Mouse (Mus musculus) MEL (cell line): ENCODE measurements around the gene Catsperg1.

Experiments
- BHLHE40 ChIP-seq: IDR thresholded peaks from 2 replicates; pipeline ENCODE4 v1.6.1; 2012; ENCODE audit warnings: low read depth, mild to moderate bottlenecking, inconsistent platforms, low read length, improper control_type of control experiment, borderline replicate concordance
- CTCF ChIP-seq, 3 experiments: IDR thresholded peaks in 2 of 3; conservative IDR thresholded peaks in 1 of 3; 2 replicates each; pipeline ENCODE4 v1.5.1; 2011 to 2012; ENCODE audit warnings: low read length in 3 of 3, low read depth in 2 of 3, mild to moderate bottlenecking in 2 of 3, improper control_type of control experiment in 1 of 3, inconsistent platforms in 1 of 3, mixed read lengths in 1 of 3, moderate library complexity in 1 of 3; ENCODE audit not compliant: control insufficient read depth in 1 of 3, insufficient read depth in 1 of 3, poor library complexity in 1 of 3, severe bottlenecking in 1 of 3
- E2F4 ChIP-seq: IDR thresholded peaks from 2 replicates; pipeline ENCODE4 v1.6.1; 2011; ENCODE audit warnings: low read depth, low read length, improper control_type of control experiment, borderline replicate concordance
- EP300 ChIP-seq, 2 experiments: IDR thresholded peaks; 2 replicates each; pipeline ENCODE4 v1.6.1; 2011; ENCODE audit warnings: improper control_type of control experiment in 2 of 2, low read length in 2 of 2, low read depth in 1 of 2, mild to moderate bottlenecking in 1 of 2
- ETS1 ChIP-seq: IDR thresholded peaks from 2 replicates; pipeline ENCODE4 v1.6.1; 2012; ENCODE audit warnings: low read depth, mild to moderate bottlenecking, inconsistent platforms, low read length, improper control_type of control experiment, moderate library complexity
- GATA1 ChIP-seq: IDR thresholded peaks from 2 replicates; pipeline ENCODE4 v1.6.1; 2011; ENCODE audit warnings: low read depth, low read length, improper control_type of control experiment
- JUND ChIP-seq: IDR thresholded peaks from 2 replicates; pipeline ENCODE4 v1.6.1; 2011; ENCODE audit warnings: low read depth, mild to moderate bottlenecking, improper control_type of control experiment, low read length
- MAFK ChIP-seq: IDR thresholded peaks from 2 replicates; pipeline ENCODE4 v1.6.1; 2011; ENCODE audit warnings: low read depth, mild to moderate bottlenecking, low read length, improper control_type of control experiment, borderline replicate concordance
- MAX ChIP-seq: IDR thresholded peaks from 2 replicates; pipeline ENCODE4 v1.6.1; 2011; ENCODE audit warnings: low read length, improper control_type of control experiment
- POLR2A ChIP-seq, 2 experiments: IDR thresholded peaks; 2 replicates each; pipeline ENCODE4 v1.6.1; 2011 to 2012; ENCODE audit warnings: low read length in 2 of 2, mild to moderate bottlenecking in 2 of 2, control low read depth in 1 of 2, improper control_type of control experiment in 1 of 2, low read depth in 1 of 2, moderate library complexity in 1 of 2; ENCODE audit not compliant: control insufficient read depth in 1 of 2, insufficient read depth in 1 of 2, poor library complexity in 1 of 2
- SIN3A ChIP-seq: IDR thresholded peaks from 2 replicates; pipeline ENCODE4 v1.6.1; 2012; ENCODE audit warnings: low read length, improper control_type of control experiment, inconsistent platforms
- ZC3H11A ChIP-seq: IDR thresholded peaks from 2 replicates; pipeline ENCODE4 v1.6.1; 2012; ENCODE audit warnings: low read depth, mild to moderate bottlenecking, inconsistent platforms, low read length, improper control_type of control experiment
- ZKSCAN1 ChIP-seq: IDR thresholded peaks from 2 replicates; pipeline ENCODE4 v1.6.1; 2012; ENCODE audit warnings: low read depth, mild to moderate bottlenecking, inconsistent platforms, low read length, improper control_type of control experiment, moderate library complexity

DNA sequence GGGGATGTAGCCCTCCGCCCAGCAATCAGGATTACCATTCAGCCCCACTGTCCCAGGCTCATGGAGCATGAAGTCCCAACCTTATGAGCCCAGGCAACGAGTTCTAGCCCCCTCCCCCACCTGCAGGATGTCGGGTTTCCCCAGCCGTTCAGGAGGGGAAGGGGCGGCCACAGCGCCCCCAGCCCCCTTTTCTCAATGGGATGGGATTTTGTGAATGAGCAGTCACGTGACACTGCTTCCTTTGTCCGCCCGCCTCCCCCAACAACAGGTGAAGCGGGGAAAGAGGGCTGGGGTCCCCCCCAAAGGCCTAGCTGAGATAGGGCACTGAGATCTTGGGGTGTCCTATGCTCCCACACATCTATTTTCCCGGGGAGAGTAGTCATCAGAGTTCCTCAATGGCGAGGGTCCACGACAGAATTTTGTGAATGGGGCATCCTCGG is 45.0 kb downstream of the Catsperg1 start:
- TF ChIP-seq JUND (no peak), ETS1 (no peak), GATA1 (no peak), POLR2A (IDR thresholded peaks at IDR 0.05; ENCODE audit: control insufficient read depth in 1 of 2, insufficient read depth in 1 of 2, low read depth in 1 of 2, low read length in 2 of 2, poor library complexity in 1 of 2) (no peak), E2F4 (no peak), BHLHE40 (no peak; the same call in 1 of the 2 replicates), MAFK (no peak), EP300 (IDR thresholded peaks at IDR 0.05; ENCODE audit: low read depth in 1 of 2, low read length in 2 of 2) (no peak), CTCF (IDR thresholded peaks at IDR 0.05 in 2 of 3, conservative IDR thresholded peaks at IDR 0.05 in 1 of 3; ENCODE audit: control insufficient read depth in 1 of 3, insufficient read depth in 1 of 3, low read depth in 2 of 3, low read length in 3 of 3, poor library complexity in 1 of 3, severe bottlenecking in 1 of 3) (no peak), ZC3H11A (no peak), MAX (no peak), SIN3A (no peak), ZKSCAN1 (no peak)
